Mouse (Mus musculus): Measurements from ENCODE around the gene Zfp629. TPM values are rescaled to one million over a fixed set of nuclear protein-coding genes. Genes with fewer than 3 reads are reported as not detected.
A peak's percentile ranks its signal among the peaks of the same experiment; 100 is the strongest.
"Not testable (repeated sequence)": the region's sequence is repeated elsewhere in the genome, so short reads cannot be mapped to it uniquely, and the experiment has no call there.

Zfp629 gene
- total and polyA plus RNA-seq, 2 experiments from 2014 or later: 11.3 to 22.0 TPM

GRCm38 (mm10) chr7:127626471-127626870 lies 10.9 kb upstream of the Zfp629 start:
- Histone ChIP-seq H3K9ac (replicated peaks; ENCODE audit: low read depth, low read length) (no peak overlapping the region), H3K27me3 (ENCODE audit: control insufficient read depth, insufficient read depth, low read length) (no peaks in the 10 kb centered on the region), H3K36me3 (replicated peaks; ENCODE audit: control insufficient read depth, insufficient read depth, low read length) (no peaks in the 10 kb centered on the region), H3K4me3 (ENCODE audit: low read depth, low read length) (no peak overlapping the region), H3K4me2 (ENCODE audit: low read depth, low read length) (no peak overlapping the region), H3K4me1 (ENCODE audit: control insufficient read depth, insufficient read depth) (no peaks in the 10 kb centered on the region), H3K9me3 (replicated peaks; ENCODE audit: control insufficient read depth, low read length) (no peaks in the 10 kb centered on the region), H3K27ac (ENCODE audit: low read depth) (no peak overlapping the region)
- ATAC-seq (ENCODE audit: insufficient read depth, low read depth) (no peak), DNase-seq (ENCODE audit: low spot score) (no peak)
- no peak for TF ChIP-seq CTCF (IDR thresholded peaks at IDR 0.05; ENCODE audit: low read depth)
- no peak for TF ChIP-seq EP300 (IDR thresholded peaks at IDR 0.05; ENCODE audit: low read depth)
- 84% methylated on average over 4 of the region's 4 CpGs for WGBS

DNA sequence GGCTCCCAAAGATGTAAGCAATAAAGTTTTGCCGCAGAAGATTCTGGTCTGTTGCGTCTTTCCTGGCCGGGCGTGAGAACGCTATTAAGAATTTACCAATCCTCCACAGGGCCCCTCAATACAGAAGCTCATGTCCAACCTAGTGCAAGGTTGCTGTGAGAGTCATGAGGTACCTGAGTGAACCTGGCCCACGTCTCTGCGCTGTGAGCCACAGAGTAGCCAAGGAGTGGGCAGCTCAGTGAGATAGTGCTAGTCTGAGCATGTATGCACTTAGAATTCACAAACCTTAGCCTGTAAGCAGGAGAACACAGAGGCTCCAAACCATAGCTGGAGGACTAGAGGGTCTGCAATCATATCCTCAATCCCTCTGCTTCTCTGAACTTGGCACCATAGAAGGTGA lies 10.4 kb upstream of the Zfp629 start:
- Histone ChIP-seq H3K9ac (replicated peaks; ENCODE audit: low read depth, low read length) (no peak overlapping the region), H3K9me3 (replicated peaks; ENCODE audit: control insufficient read depth, low read length) (no peaks in the 10 kb centered on the region), H3K4me3 (ENCODE audit: low read depth, low read length) (no peak overlapping the region), H3K27ac (ENCODE audit: low read depth) (no peak overlapping the region), H3K36me3 (replicated peaks; ENCODE audit: control insufficient read depth, insufficient read depth, low read length) (no peaks in the 10 kb centered on the region), H3K27me3 (ENCODE audit: control insufficient read depth, insufficient read depth, low read length) (no peaks in the 10 kb centered on the region), H3K4me1 (ENCODE audit: control insufficient read depth, insufficient read depth) (no peaks in the 10 kb centered on the region), H3K4me2 (ENCODE audit: low read depth, low read length) (no peak overlapping the region)
- DNase-seq (ENCODE audit: low spot score) (no peak), ATAC-seq (ENCODE audit: insufficient read depth, low read depth) (no peak)
- TF ChIP-seq CTCF (IDR thresholded peaks at IDR 0.05; ENCODE audit: low read depth) (no peak), EP300 (IDR thresholded peaks at IDR 0.05; ENCODE audit: low read depth) (no peak)
- WGBS: 97% methylated on average over 7 of the region's 7 CpGs

GRCm38 (mm10) chr7:127618402-127618801 lies 2.8 kb upstream of the Zfp629 start:
- not testable (repeated sequence) for ATAC-seq (ENCODE audit: insufficient read depth, low read depth)

DNA sequence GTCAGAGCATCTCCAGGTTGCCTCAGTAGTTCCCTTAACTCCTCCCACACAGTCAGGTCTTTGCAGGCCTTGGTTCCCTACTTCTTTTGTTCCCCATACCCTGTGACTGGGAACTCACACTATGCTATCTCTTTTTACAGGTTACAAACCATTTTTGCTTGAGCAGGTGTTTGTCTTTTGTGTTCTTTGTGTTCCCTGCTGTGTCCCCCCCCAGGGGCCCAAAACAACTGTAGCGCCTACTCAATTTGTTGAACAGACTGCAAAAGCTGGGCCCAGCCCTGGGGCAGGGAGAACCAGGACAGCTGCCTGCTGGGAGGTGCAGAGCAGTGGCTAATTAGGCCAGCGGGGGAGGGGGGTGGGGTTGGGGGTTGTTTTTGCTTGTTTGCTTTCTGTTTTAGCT lies 2.4 kb upstream of the Zfp629 start:
- Histone ChIP-seq H3K4me2 (ENCODE audit: low read depth, low read length) (no peak overlapping the region), H3K36me3 (replicated peaks; ENCODE audit: control insufficient read depth, insufficient read depth, low read length) (0 out of 2 replicates have a peak, but pooled peaks cover under 1% of the 10 kb centered on the region), H3K4me3 (ENCODE audit: low read depth, low read length) (no peak overlapping the region), H3K27me3 (ENCODE audit: control insufficient read depth, insufficient read depth, low read length) (no peaks in the 10 kb centered on the region), H3K9ac (replicated peaks; ENCODE audit: low read depth, low read length) (no peak overlapping the region), H3K4me1 (ENCODE audit: control insufficient read depth, insufficient read depth) (peaks cover 9% of the 10 kb centered on the region), H3K9me3 (replicated peaks; ENCODE audit: control insufficient read depth, low read length) (no peaks in the 10 kb centered on the region), H3K27ac (ENCODE audit: low read depth) (peak overlapping the region; percentile 50; the same call in 1 of the 2 replicates)
- ATAC-seq (ENCODE audit: insufficient read depth, low read depth) (no peak), DNase-seq (ENCODE audit: low spot score) (no peak)
- no peak for TF ChIP-seq EP300 (IDR thresholded peaks at IDR 0.05; ENCODE audit: low read depth)
- no peak for TF ChIP-seq CTCF (IDR thresholded peaks at IDR 0.05; ENCODE audit: low read depth)
- 65% methylated on average over 2 of the region's 2 CpGs for WGBS

More at GRCm38 (mm10) chr7:127618402-127618801, 2.8 kb upstream of the Zfp629 start:
- H3K27me3 ChIP-seq (ENCODE audit: control insufficient read depth, insufficient read depth, low read length); H3K4me1 ChIP-seq (ENCODE audit: control insufficient read depth, insufficient read depth); DNase-seq (ENCODE audit: low spot score); H3K9ac ChIP-seq (replicated peaks; ENCODE audit: low read depth, low read length); H3K27ac ChIP-seq (ENCODE audit: low read depth); H3K4me2 ChIP-seq (ENCODE audit: low read depth, low read length); H3K9me3 ChIP-seq (replicated peaks; ENCODE audit: control insufficient read depth, low read length); H3K36me3 ChIP-seq (replicated peaks; ENCODE audit: control insufficient read depth, insufficient read depth, low read length); H3K4me3 ChIP-seq (ENCODE audit: low read depth, low read length): not testable (repeated sequence)
- 83% methylated on average over 7 of the region's 8 CpGs for WGBS

DNA sequence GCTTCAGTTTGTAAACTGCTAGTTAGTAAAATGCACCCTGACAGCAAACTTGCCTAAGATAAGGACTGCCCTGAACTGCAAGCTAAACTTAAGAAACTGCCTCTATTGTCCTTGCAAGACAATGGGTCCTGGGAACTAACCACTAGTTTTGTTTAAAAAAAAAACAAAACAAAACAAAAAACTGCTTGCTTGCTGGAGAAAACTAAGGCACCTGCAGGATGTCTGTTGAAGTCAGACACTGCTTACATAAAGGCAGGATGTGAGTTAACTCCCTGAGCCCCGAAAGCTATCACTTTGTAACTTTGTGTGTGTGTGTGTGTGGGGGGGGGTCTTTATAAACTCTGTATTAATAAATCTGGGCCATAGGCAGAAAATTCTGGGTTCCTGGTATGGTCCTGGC lies 1.3 kb upstream of the Zfp629 start:
- no peaks in the 10 kb centered on the region for H3K9me3 ChIP-seq (replicated peaks; ENCODE audit: control insufficient read depth, low read length)
- peak overlapping the region; percentile 0; the same call in 1 of the 2 replicates for H3K27ac ChIP-seq (ENCODE audit: low read depth)
- no peak overlapping the region for H3K4me2 ChIP-seq (ENCODE audit: low read depth, low read length)
- peaks cover 12% of the 10 kb centered on the region for H3K36me3 ChIP-seq (replicated peaks; ENCODE audit: control insufficient read depth, insufficient read depth, low read length)
- 57% methylated on average over 1 of the region's 1 CpGs for WGBS
- H3K4me3 ChIP-seq (ENCODE audit: low read depth, low read length): no peak overlapping the region
- no peak overlapping the region for H3K9ac ChIP-seq (replicated peaks; ENCODE audit: low read depth, low read length)
- no peaks in the 10 kb centered on the region for H3K27me3 ChIP-seq (ENCODE audit: control insufficient read depth, insufficient read depth, low read length)
- no peak for TF ChIP-seq EP300 (IDR thresholded peaks at IDR 0.05; ENCODE audit: low read depth)
- no peak for TF ChIP-seq CTCF (IDR thresholded peaks at IDR 0.05; ENCODE audit: low read depth)
- ATAC-seq (ENCODE audit: insufficient read depth, low read depth): no peak
- H3K4me1 ChIP-seq (ENCODE audit: control insufficient read depth, insufficient read depth): peaks cover 9% of the 10 kb centered on the region
- DNase-seq (ENCODE audit: low spot score): no peak

GRCm38 (mm10) chr7:127616336-127616735 lies 739 bp upstream of the Zfp629 start:
- no peak overlapping the region for H3K9ac ChIP-seq (replicated peaks; ENCODE audit: low read depth, low read length)
- 65% methylated on average over 1 of the region's 1 CpGs for WGBS
- no peak overlapping the region for H3K4me3 ChIP-seq (ENCODE audit: low read depth, low read length)

More at GRCm38 (mm10) chr7:127616336-127616735, 739 bp upstream of the Zfp629 start:
- DNase-seq (ENCODE audit: low spot score): no peak
- Histone ChIP-seq H3K27ac (ENCODE audit: low read depth) (peak overlapping the region; percentile 0; the same call in 1 of the 2 replicates), H3K4me1 (ENCODE audit: control insufficient read depth, insufficient read depth) (peaks cover 9% of the 10 kb centered on the region), H3K36me3 (replicated peaks; ENCODE audit: control insufficient read depth, insufficient read depth, low read length) (peaks cover 17% of the 10 kb centered on the region), H3K9me3 (replicated peaks; ENCODE audit: control insufficient read depth, low read length) (no peaks in the 10 kb centered on the region), H3K4me2 (ENCODE audit: low read depth, low read length) (no peak overlapping the region), H3K27me3 (ENCODE audit: control insufficient read depth, insufficient read depth, low read length) (no peaks in the 10 kb centered on the region)
- TF ChIP-seq EP300 (IDR thresholded peaks at IDR 0.05; ENCODE audit: low read depth) (no peak), CTCF (IDR thresholded peaks at IDR 0.05; ENCODE audit: low read depth) (no peak)
- no peak for ATAC-seq (ENCODE audit: insufficient read depth, low read depth)

All from heart, postnatal 0 days (tissue).